Mouse (Mus musculus): ENCODE data around the gene Acadvl.
"Not testable (repeated sequence)": the region's sequence is repeated elsewhere in the genome, so short reads cannot be mapped to it uniquely, and the experiment has no call there.

DNA sequence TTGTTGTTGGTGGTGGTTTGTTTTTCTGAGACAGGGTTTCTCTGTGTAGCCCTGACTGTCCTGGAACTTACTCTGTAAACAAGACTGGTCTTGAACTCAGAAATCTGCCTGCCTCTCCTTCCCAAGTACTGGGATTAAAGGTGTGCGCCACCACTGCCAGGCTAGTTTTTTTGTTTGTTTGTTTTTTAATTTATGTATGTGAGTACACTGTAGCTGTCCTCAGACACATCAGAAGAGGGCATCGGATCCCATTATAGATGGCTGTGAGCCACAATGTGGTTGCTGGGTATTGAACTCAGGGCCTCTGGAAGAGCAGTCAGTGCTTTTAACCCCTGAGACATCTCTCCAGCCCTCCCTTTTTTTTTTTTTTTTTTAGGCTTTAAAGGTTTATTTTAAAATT, 966 bp upstream of the Acadvl start:
- TF ChIP-seq CTCF (IDR thresholded peaks at IDR 0.05; ENCODE audit: insufficient read depth, low read length); POLR2A (IDR thresholded peaks at IDR 0.05; ENCODE audit: borderline replicate concordance, extremely low read depth, low read depth, low read length): not testable (repeated sequence)
